Mouse (Mus musculus) CH12.LX (cell line): Measurements from ENCODE around the gene Ldlr. TPM values are rescaled to one million over a fixed set of nuclear protein-coding genes. Genes with fewer than 3 reads are reported as not detected.

ENCODE experiments used
- DNase-seq: peaks from one replicate; pipeline ENCODE4 v3.0.0-alpha.2; 2013; ENCODE audit errors: extremely low read depth
- H3K27ac ChIP-seq: 2 replicates; pipeline ENCODE4 v1.5.1; 2012; ENCODE audit warnings: low read depth, mild to moderate bottlenecking, control low read depth, moderate library complexity; ENCODE audit not compliant: insufficient read depth
- H3K27me3 ChIP-seq: replicated peaks from 2 replicates; pipeline ENCODE3; 2012; ENCODE audit warnings: inconsistent platforms
- H3K36me3 ChIP-seq, 2 experiments: replicated peaks in 1 of 2; 2 replicates each; pipeline versions ENCODE3 to v1.6.1; 2012; ENCODE audit warnings: inconsistent platforms in 1 of 2, low read length in 1 of 2, mild to moderate bottlenecking in 1 of 2, mixed read lengths in 1 of 2, moderate library complexity in 1 of 2; ENCODE audit not compliant: control insufficient read depth in 1 of 2, insufficient read depth in 1 of 2
- H3K4me1 ChIP-seq, 2 experiments: 2 replicates each; pipeline ENCODE4 v1.6.1; 2012; ENCODE audit warnings: inconsistent platforms in 1 of 2, moderate library complexity in 1 of 2; ENCODE audit not compliant: insufficient read depth in 2 of 2, control insufficient read depth in 1 of 2
- H3K4me2 ChIP-seq: 2 replicates; pipeline ENCODE4 v1.6.1; 2012; ENCODE audit warnings: low read depth, mild to moderate bottlenecking, control low read depth; ENCODE audit not compliant: poor library complexity, insufficient read depth, severe bottlenecking
- H3K4me3 ChIP-seq, 3 experiments: fragments of 150-350 bp in 1 of 3; sonication (generic) in 1 of 3; replicated peaks in 1 of 3; 2 replicates each; pipeline versions ENCODE3 to v1.5.1; 2011 to 2012; ENCODE audit warnings: low read depth in 2 of 3, low read length in 2 of 3, mild to moderate bottlenecking in 2 of 3, moderate library complexity in 2 of 3, control low read depth in 1 of 3, improper control_type of control experiment in 1 of 3, inconsistent platforms in 1 of 3, mixed read lengths in 1 of 3; ENCODE audit not compliant: poor library complexity in 1 of 3
- H3K79me2 ChIP-seq: replicated peaks from 2 replicates; pipeline ENCODE4 v1.6.1; 2012; ENCODE audit warnings: mild to moderate bottlenecking, moderate library complexity; ENCODE audit not compliant: control insufficient read depth, poor library complexity, insufficient read depth, severe bottlenecking; ENCODE audit errors: extremely low read depth
- H3K9ac ChIP-seq: 2 replicates; pipeline ENCODE4 v1.6.1; 2012; ENCODE audit warnings: low read depth, mild to moderate bottlenecking, control low read depth, moderate library complexity; ENCODE audit not compliant: insufficient read depth
- H3K9me3 ChIP-seq: replicated peaks from 2 replicates; pipeline ENCODE3; 2012; ENCODE audit warnings: low read length, inconsistent platforms, mixed read lengths
- BHLHE40 ChIP-seq: IDR thresholded peaks from 2 replicates; pipeline ENCODE4 v1.6.1; 2011; ENCODE audit warnings: mild to moderate bottlenecking, low read depth, low read length, improper control_type of control experiment
- CHD1 ChIP-seq: IDR thresholded peaks from 2 replicates; pipeline ENCODE4 v1.6.1; 2012; ENCODE audit warnings: low read depth, low read length, improper control_type of control experiment, inconsistent platforms
- CHD2 ChIP-seq: IDR thresholded peaks from 2 replicates; pipeline ENCODE4 v1.6.1; 2011; ENCODE audit warnings: low read length, improper control_type of control experiment
- CTCF ChIP-seq, 2 experiments: IDR thresholded peaks in 1 of 2; conservative IDR thresholded peaks in 1 of 2; 2 replicates each; pipeline ENCODE4 v1.5.1; 2011 to 2012; ENCODE audit warnings: low read depth in 2 of 2, low read length in 2 of 2, improper control_type of control experiment in 1 of 2, inconsistent platforms in 1 of 2, mild to moderate bottlenecking in 1 of 2, moderate library complexity in 1 of 2
- ELF1 ChIP-seq: IDR thresholded peaks from 2 replicates; pipeline ENCODE4 v1.6.1; 2014; ENCODE audit warnings: low read depth, mild to moderate bottlenecking, inconsistent platforms, low read length, improper control_type of control experiment
- EP300 ChIP-seq: IDR thresholded peaks from 2 replicates; pipeline ENCODE4 v1.6.1; 2011; ENCODE audit warnings: low read length, improper control_type of control experiment
- ETS1 ChIP-seq: conservative IDR thresholded peaks from 2 replicates; pipeline ENCODE4 v1.6.1; 2012; ENCODE audit warnings: low read depth, mild to moderate bottlenecking, inconsistent platforms, low read length, improper control_type of control experiment, moderate library complexity
- GABPA ChIP-seq: IDR thresholded peaks from 2 replicates; pipeline ENCODE4 v1.6.1; 2012; ENCODE audit warnings: low read depth, low read length, improper control_type of control experiment, inconsistent platforms; ENCODE audit not compliant: insufficient replicate concordance
- HCFC1 ChIP-seq: IDR thresholded peaks from 2 replicates; pipeline ENCODE4 v1.6.1; 2012; ENCODE audit warnings: low read depth, mild to moderate bottlenecking, inconsistent platforms, low read length, improper control_type of control experiment
- IRF4 ChIP-seq: IDR thresholded peaks from 2 replicates; pipeline ENCODE4 v1.6.1; 2014; ENCODE audit warnings: low read depth, mild to moderate bottlenecking, inconsistent platforms, low read length, improper control_type of control experiment
- JUN ChIP-seq: IDR thresholded peaks from 2 replicates; pipeline ENCODE4 v1.6.1; 2011; ENCODE audit warnings: low read depth, mild to moderate bottlenecking, low read length, improper control_type of control experiment, moderate library complexity; ENCODE audit not compliant: insufficient read depth
- MAX ChIP-seq: IDR thresholded peaks from 2 replicates; pipeline ENCODE4 v1.6.1; 2011; ENCODE audit warnings: low read length, improper control_type of control experiment
- MAZ ChIP-seq: IDR thresholded peaks from 2 replicates; pipeline ENCODE4 v1.6.1; 2012; ENCODE audit warnings: low read depth, mild to moderate bottlenecking, inconsistent platforms, low read length, improper control_type of control experiment, moderate library complexity
- MYC ChIP-seq: IDR thresholded peaks from 2 replicates; pipeline ENCODE4 v1.6.1; 2011; ENCODE audit warnings: low read depth, mild to moderate bottlenecking, improper control_type of control experiment, low read length
- NELFE ChIP-seq: IDR thresholded peaks from 2 replicates; pipeline ENCODE4 v1.6.1; 2011; ENCODE audit warnings: low read depth, low read length, improper control_type of control experiment
- NRF1 ChIP-seq: IDR thresholded peaks from 2 replicates; pipeline ENCODE4 v1.6.1; 2014; ENCODE audit warnings: low read depth, mild to moderate bottlenecking, inconsistent platforms, low read length, improper control_type of control experiment, moderate library complexity
- POLR2A ChIP-seq: IDR thresholded peaks from 2 replicates; pipeline ENCODE4 v1.6.1; 2011; ENCODE audit warnings: low read depth, mild to moderate bottlenecking, improper control_type of control experiment, low read length
- RAD21 ChIP-seq: IDR thresholded peaks from 2 replicates; pipeline ENCODE4 v1.6.1; 2011; ENCODE audit warnings: low read depth, mild to moderate bottlenecking, low read length, improper control_type of control experiment, moderate library complexity
- SIN3A ChIP-seq: IDR thresholded peaks from 2 replicates; pipeline ENCODE4 v1.6.1; 2012; ENCODE audit warnings: low read length, improper control_type of control experiment, inconsistent platforms
- TBP ChIP-seq: conservative IDR thresholded peaks from 2 replicates; pipeline ENCODE4 v1.6.1; 2011; ENCODE audit warnings: low read depth, low read length, improper control_type of control experiment
- TCF12 ChIP-seq: IDR thresholded peaks from 2 replicates; pipeline ENCODE4 v1.6.1; 2014; ENCODE audit warnings: low read depth, mild to moderate bottlenecking, inconsistent platforms, low read length, improper control_type of control experiment
- USF1 ChIP-seq: IDR thresholded peaks from 2 replicates; pipeline ENCODE4 v1.6.1; 2014; ENCODE audit warnings: low read depth, mild to moderate bottlenecking, inconsistent platforms, low read length, improper control_type of control experiment
- USF2 ChIP-seq: conservative IDR thresholded peaks from 2 replicates; pipeline ENCODE4 v1.6.1; 2011; ENCODE audit warnings: low read depth, low read length, improper control_type of control experiment
- ZC3H11A ChIP-seq: IDR thresholded peaks from 2 replicates; pipeline ENCODE4 v1.6.1; 2012; ENCODE audit warnings: low read depth, mild to moderate bottlenecking, inconsistent platforms, low read length, improper control_type of control experiment
- ZMIZ1 ChIP-seq: IDR thresholded peaks from 2 replicates; pipeline ENCODE4 v1.6.1; 2012; ENCODE audit warnings: low read depth, mild to moderate bottlenecking, inconsistent platforms, low read length, improper control_type of control experiment
- dilution Hi-C: fragments of 300-500 bp; cut with MboI; formaldehyde crosslinking; loops from 2 replicates; pipeline ENCODE4 v1.14.3; 2020; ENCODE audit warnings: low sequenced_read_pairs; ENCODE audit not compliant: extremely low pct_unique_long_range_greater_than_20kb, extremely low pct_ligation_motif_present
- in situ Hi-C: fragments of 300-500 bp; cut with MboI; formaldehyde crosslinking; loops from 3 replicates; pipeline ENCODE4 v1.14.3; 2019; ENCODE audit warnings: low sequenced_read_pairs, low pct_ligation_motif_present, low pct_unique_long_range_greater_than_20kb, mixed read lengths
- polyA plus RNA-seq: library from polyadenylated mRNA; unstranded; fragments of >175 nt; gene quantifications from 2 replicates; pipeline ENCODE4 v1.2.1, GENCODE M21; 2012; ENCODE audit warnings: low read depth; ENCODE audit not compliant: insufficient read length
- total RNA-seq, 2 experiments: library from RNA; depleted of rRNA; stranded (reverse); fragments of 300-350 nt in 1 of 2; fragments of >200 nt in 1 of 2; gene quantifications; 2 replicates each; pipeline ENCODE4 v1.2.3; 2012 to 2014

The Ldlr gene
- 24.9 and 28.2 TPM in 2 replicates for total RNA-seq (2012; rRNA removed)
- 18.3 and 24.0 TPM in 2 replicates for total RNA-seq (2014; rRNA removed)
- polyA plus RNA-seq = 31.0 and 34.7 TPM in 2 replicates

DNA sequence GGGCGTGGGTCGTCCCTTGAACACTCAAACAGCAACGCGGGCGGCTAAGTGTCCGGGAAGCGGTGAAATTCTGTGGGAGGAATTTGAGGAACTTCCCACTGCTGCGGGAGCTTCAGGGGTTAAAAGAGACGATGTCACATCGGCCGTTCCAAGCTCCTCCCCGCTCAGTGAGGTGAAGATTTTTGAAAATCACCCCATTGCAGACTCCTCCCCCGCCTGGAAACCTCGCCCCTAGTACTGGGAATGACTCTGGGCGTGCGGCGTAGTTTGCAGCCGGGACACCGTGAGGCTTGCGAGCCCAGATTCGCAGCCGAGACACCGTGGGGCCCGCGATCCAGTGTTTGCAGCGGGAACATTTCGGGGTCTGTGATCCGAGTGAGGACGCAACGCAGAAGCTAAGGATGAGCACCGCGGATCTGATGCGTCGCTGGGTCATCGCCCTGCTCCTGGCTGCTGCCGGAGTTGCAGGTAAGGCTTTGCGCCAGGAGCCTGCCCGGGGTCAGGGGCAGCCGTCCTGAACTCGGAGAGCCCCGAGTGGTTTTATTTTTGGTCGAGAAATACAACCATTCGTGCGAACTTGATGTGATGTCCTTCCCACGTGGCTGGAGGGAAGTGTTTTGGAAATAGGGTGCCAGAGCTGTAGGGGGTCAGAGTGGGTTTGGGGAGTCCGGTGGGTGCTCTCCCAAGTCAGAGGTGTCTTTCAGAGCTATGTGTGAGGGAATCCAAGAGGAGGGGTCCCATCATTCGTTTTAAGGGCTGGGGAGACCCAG lies at the start of gene Ldlr:
Ldlr (plus strand) TSS at position 107 of the 770 bp plus-strand sequence.
- peak; percentile 93 for DNase-seq
- TF ChIP-seq IRF4 (no peak; the same call in none of the 2 replicates), MYC (peak; percentile 24; the same call in 1 of the 2 replicates), BHLHE40 (no peak), ELF1 (no peak), USF1 (no peak), USF2 (no peak), CHD2 (peak; percentile 2; the same call in 1 of the 2 replicates), CHD1 (no peak), CTCF (conservative IDR thresholded peaks at IDR 0.05 in 1 of 2, IDR thresholded peaks at IDR 0.05 in 1 of 2; ENCODE audit: low read depth in 2 of 2, low read length in 2 of 2) (no peak), SIN3A (peak; percentile 60), TBP (peak; percentile 78; the same call in 1 of the 2 replicates), NRF1 (no peak), RAD21 (no peak), NELFE (peak; percentile 57), HCFC1 (0 out of 2 replicates have a peak, but pooled peaks have one; percentile 18), MAX (peak; percentile 78; the same call in 1 of the 2 replicates), EP300 (no peak), TCF12 (peak; percentile 71), JUN (no peak), ETS1 (no peak), GABPA (no peak), ZMIZ1 (peak; percentile 85; the same call in 1 of the 2 replicates), POLR2A (peak; percentile 71), ZC3H11A (no peak), MAZ (peak; percentile 62; the same call in 1 of the 2 replicates)
- no peaks in the 10 kb centered on the region for H3K27me3 ChIP-seq
- no peaks in the 10 kb centered on the region for H3K9me3 ChIP-seq
- H3K36me3 ChIP-seq = peaks cover 0 to 33% of the 10 kb centered on the region in 2 experiments
- in situ Hi-C loops = no loop called here
- H3K4me2 ChIP-seq = peak within 1 kb of the TSS; percentile 67
- dilution Hi-C loops = no loop called here
- H3K79me2 ChIP-seq = peaks cover 43% of the 10 kb centered on the region
- H3K9ac ChIP-seq = peak within 1 kb of the TSS; percentile 45
- H3K4me3 ChIP-seq = peak within 1 kb of the TSS; percentile 83 to 90 (median 85)
- H3K27ac ChIP-seq = peak within 1 kb of the TSS; percentile 51
- peaks cover 6 to 67% of the 10 kb centered on the region in 2 experiments for H3K4me1 ChIP-seq
